Mouse (Mus musculus): Measurements from ENCODE around the gene Klhl26.

GRCm38 (mm10) chr8:70416941-70417340 lies 59.8 kb downstream of the Klhl26 start:
- TF ChIP-seq CTCF (IDR thresholded peaks at IDR 0.05; ENCODE audit: borderline replicate concordance, insufficient read depth, low read depth, low read length) (no peak), POLR2A (IDR thresholded peaks at IDR 0.05; ENCODE audit: borderline replicate concordance, insufficient read depth, low read length) (no peak)

All from cerebellum, adult 2 months (tissue).